Mouse (Mus musculus) testis, adult 2 months (tissue): Measurements from ENCODE around the gene Entpd1.

ENCODE experiments used
- CTCF ChIP-seq: fragments of 200-500 bp; IDR thresholded peaks from 2 replicates; pipeline ENCODE4 v1.5.1; 2012; ENCODE audit warnings: low read depth, mild to moderate bottlenecking, inconsistent platforms, low read length, moderate library complexity; ENCODE audit not compliant: control insufficient read depth, insufficient read depth, insufficient replicate concordance
- POLR2A ChIP-seq: fragments of 200-500 bp; IDR thresholded peaks from 2 replicates; pipeline ENCODE4 v1.6.1; 2012; ENCODE audit warnings: low read depth, mild to moderate bottlenecking, inconsistent platforms, low read length, moderate library complexity; ENCODE audit not compliant: control insufficient read depth

GRCm38 (mm10) chr19:40712889-40713628 is 100.9 kb downstream of the Entpd1 start:
- TF ChIP-seq CTCF = no peak
- TF ChIP-seq POLR2A = no peak
